Mouse (Mus musculus): Measurements from ENCODE around the gene Bub1b.

DNA sequence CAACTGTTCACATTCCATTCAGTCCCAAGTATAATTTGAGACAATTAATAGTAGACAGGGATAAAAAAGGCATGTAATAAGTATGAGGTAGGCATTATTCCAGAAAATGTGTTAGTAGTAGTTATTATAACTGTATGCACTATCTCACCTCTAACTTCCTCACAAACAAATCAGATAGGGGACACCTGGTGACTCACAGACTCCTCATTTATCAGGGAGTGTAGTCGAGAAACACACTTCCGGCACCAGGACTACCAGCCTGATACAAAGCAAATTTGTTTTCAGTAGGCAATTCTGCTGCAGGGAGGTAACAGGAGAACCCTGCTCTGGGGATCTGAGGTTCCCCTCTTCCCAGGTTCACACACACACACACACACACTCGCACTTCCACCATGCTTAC lies 24.9 kb upstream of the Bub1b start:
- no peak for TF ChIP-seq POLR2A (IDR thresholded peaks at IDR 0.05; ENCODE audit: insufficient read length, low read depth)
- no peak for TF ChIP-seq MYOD1 (IDR thresholded peaks at IDR 0.05; ENCODE audit: control insufficient read depth in 1 of 3, insufficient read length in 2 of 3, low read depth in 2 of 3)
- TF ChIP-seq MAX (IDR thresholded peaks at IDR 0.05; ENCODE audit: low read depth) = no peak
- no peak for TF ChIP-seq USF1 (IDR thresholded peaks at IDR 0.05; ENCODE audit: low read depth)
- TF ChIP-seq MYOG (IDR thresholded peaks at IDR 0.05; ENCODE audit: control insufficient read depth in 1 of 3, insufficient read depth in 1 of 3, insufficient read length in 2 of 3, low read depth in 2 of 3) = no peak
- no peak for TF ChIP-seq CEBPB (IDR thresholded peaks at IDR 0.05; ENCODE audit: insufficient read depth, poor library complexity, severe bottlenecking)
- TF ChIP-seq E2F4 (IDR thresholded peaks at IDR 0.05; ENCODE audit: insufficient read depth) = no peak
